Comparison of ENCODE assay signal across 21 mouse cellular contexts in the genomic region with DNA sequence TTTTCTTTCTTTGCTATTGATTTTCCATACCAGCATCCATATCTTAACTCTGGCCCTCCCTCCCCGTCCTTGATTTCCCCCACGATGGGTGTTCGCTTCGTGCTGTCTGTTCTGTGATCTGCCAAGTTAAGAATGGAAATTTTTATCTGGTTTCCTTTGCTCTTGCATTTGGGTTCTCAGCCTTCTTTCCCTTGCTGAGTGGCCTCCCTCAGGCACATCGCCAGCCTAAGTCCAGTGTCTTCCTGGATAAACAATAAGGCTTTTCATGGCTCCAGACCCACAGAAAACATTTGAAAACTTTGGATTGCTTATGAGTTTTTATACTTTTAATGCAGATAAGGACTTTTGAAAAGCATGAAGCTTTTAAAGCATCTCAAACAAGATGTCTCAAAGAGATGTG.
DNase-seq lines count a peak whose midpoint lies in the region; ATAC-seq and TF ChIP-seq lines count a peak whose summit lies in the region.
"Had no signal": no experiment of that assay in that cellular context is flagged by ENCODE, and none has a peak within 500 bp of the region (broad histone marks: within the 10 kb centered on the region; RNA-seq: fewer than 3 reads in every experiment).

No protein-coding gene starts in this region.

- H3K9ac ChIP-seq in heart, embryonic 11.5 days (ENCODE audit: low read depth, low read length), result no peak overlapping the region
- H3K9ac ChIP-seq in lung, embryonic 14.5 days, result no peak overlapping the region
- H3K9ac ChIP-seq: heart, embryonic 13.5 days had no signal

- no peaks in the 10 kb centered on the region for H3K4me1 ChIP-seq in heart, embryonic 11.5 days (ENCODE audit: control insufficient read depth, insufficient read depth, low read length)
- H3K4me1 ChIP-seq in lung, embryonic 14.5 days (ENCODE audit: insufficient read depth), result no peaks in the 10 kb centered on the region
- H3K4me1 ChIP-seq: heart, embryonic 13.5 days; midbrain, embryonic 10.5 days had no signal

- no peaks in the 10 kb centered on the region for H3K27me3 ChIP-seq in heart, embryonic 11.5 days (ENCODE audit: control insufficient read depth, insufficient read depth, low read length)
- H3K27me3 ChIP-seq in lung, embryonic 14.5 days (ENCODE audit: insufficient read depth, low read length), result no peaks in the 10 kb centered on the region
- H3K27me3 ChIP-seq: heart, embryonic 13.5 days had no signal

- WGBS in heart, embryonic 11.5 days (ENCODE audit: insufficient replicate concordance), result 59% methylated on average over 5 of the region's 5 CpGs
- WGBS in lung, embryonic 14.5 days, result 72% methylated on average over 5 of the region's 5 CpGs

- no peaks in the 10 kb centered on the region for H3K36me3 ChIP-seq in heart, embryonic 11.5 days (ENCODE audit: control insufficient read depth, insufficient read depth, low read length)
- H3K36me3 ChIP-seq in lung, embryonic 14.5 days (ENCODE audit: insufficient read depth), result no peaks in the 10 kb centered on the region
- H3K36me3 ChIP-seq: heart, embryonic 13.5 days; midbrain, embryonic 10.5 days had no signal

- no peak for ATAC-seq in heart, embryonic 11.5 days (replicated peaks; ENCODE audit: insufficient number of reproducible peaks, low FRiP score, low TSS enrichment)
- no peak for ATAC-seq in lung, embryonic 14.5 days (ENCODE audit: insufficient read depth)
- ATAC-seq: forebrain, embryonic 16.5 days; hindbrain, postnatal 0 days had no signal

- intact Hi-C loops in heart, postnatal 10 days (cut with DNase I), result no loop called here

- H3K4me2 ChIP-seq in heart, embryonic 11.5 days, result no peak overlapping the region
- no peak overlapping the region for H3K4me2 ChIP-seq in lung, embryonic 14.5 days
- H3K4me2 ChIP-seq: heart, embryonic 13.5 days; liver, embryonic 11.5 days had no signal

- DNase-seq in heart, postnatal 10 days, result peak; percentile 7 to 9
- DNase-seq in lung, embryonic 14.5 days, result peak; percentile 52
- no peak for DNase-seq in lung, postnatal 14 days
- peak; percentile 55 for DNase-seq in adipocyte (ENCODE audit: low spot score)
- peak; percentile 16 for DNase-seq in ovary, postnatal 36 days (ENCODE audit: low spot score)
- no peak for DNase-seq in thymus, postnatal 25 days
- DNase-seq in frontal cortex, postnatal 14 days (ENCODE audit: low spot score in 2 of 2), result no peak
- DNase-seq: adrenal gland, adult 2 months; B cell, adult 2 months; cerebellum, adult 9-10 months; gastrocnemius, postnatal 36 days; lung, adult 2 months; lung, postnatal 4 days; thymus, adult 2 months had no signal

- TF ChIP-seq CTCF in lung, embryonic 14.5 days (IDR thresholded peaks at IDR 0.05; ENCODE audit: low read depth), result no peak

- H3K9me3 ChIP-seq in heart, embryonic 11.5 days (replicated peaks; ENCODE audit: control insufficient read depth, low read length), result no peaks in the 10 kb centered on the region
- H3K9me3 ChIP-seq in lung, embryonic 14.5 days (ENCODE audit: low read depth, low read length), result no peaks in the 10 kb centered on the region
- H3K9me3 ChIP-seq: heart, embryonic 13.5 days; midbrain, embryonic 10.5 days had no signal

- H3K4me3 ChIP-seq in heart, embryonic 11.5 days (ENCODE audit: low read depth, low read length), result no peak overlapping the region
- no peak overlapping the region for H3K4me3 ChIP-seq in lung, embryonic 14.5 days (ENCODE audit: low read depth, low read length)
- H3K4me3 ChIP-seq: erythroblast, embryonic 14.5 days; heart, embryonic 13.5 days; midbrain, embryonic 10.5 days had no signal

- H3K27ac ChIP-seq in heart, embryonic 11.5 days (ENCODE audit: low read depth, low read length), result no peak overlapping the region
- no peak overlapping the region for H3K27ac ChIP-seq in lung, embryonic 14.5 days (ENCODE audit: low read depth)
- H3K27ac ChIP-seq: heart, embryonic 13.5 days; hindbrain, postnatal 0 days; midbrain, embryonic 10.5 days had no signal

Comparison
In these comparisons a context has a peak if more than half of its experiments do, and no peak if none do; other contexts are left out.
1. DNase-seq: peak in heart, postnatal 10 days (2 of 2), lung, embryonic 14.5 days (single experiment), adipocyte (single experiment) and ovary, postnatal 36 days (single experiment); none in lung, postnatal 14 days (single experiment), thymus, postnatal 25 days (single experiment) and frontal cortex, postnatal 14 days (0 of 2).